Mouse (Mus musculus): ENCODE results near the gene Tmed6. TPM values are rescaled to one million over a fixed set of nuclear protein-coding genes. Genes with fewer than 3 reads are reported as not detected.
"Not testable (repeated sequence)": the region's sequence is repeated elsewhere in the genome, so short reads cannot be mapped to it uniquely, and the experiment has no call there.

Tmed6 gene
- polyA plus RNA-seq, 1 experiment from 2014 or later = not detected

GRCm38 (mm10) chr8:107108978-107109720 lies 43.7 kb upstream of the Tmed6 start:
- Histone ChIP-seq H3K9ac (ENCODE audit: low read depth, low read length) (peak overlapping the region; percentile 19; the same call in 1 of the 2 replicates), H3K4me1 (ENCODE audit: control insufficient read depth, insufficient read depth, low read length) (peaks cover 3% of the 10 kb centered on the region; the same call in 1 of the 2 replicates), H3K27me3 (replicated peaks; ENCODE audit: control insufficient read depth, insufficient read depth, low read length) (no peaks in the 10 kb centered on the region), H3K27ac (replicated peaks; ENCODE audit: low read depth, low read length) (no peak overlapping the region), H3K4me2 (ENCODE audit: low read depth, low read length) (peak overlapping the region; percentile 31; the same call in 1 of the 2 replicates), H3K36me3 (ENCODE audit: control insufficient read depth, insufficient read depth, low read length) (no peaks in the 10 kb centered on the region), H3K4me3 (ENCODE audit: low read depth, low read length) (no peak overlapping the region), H3K9me3 (ENCODE audit: control insufficient read depth, low read length) (no peaks in the 10 kb centered on the region)
- ATAC-seq (ENCODE audit: low read depth) (no peak; the same call in 1 of the 2 replicates), DNase-seq (ENCODE audit: low spot score) (no peak)
- 59% methylated on average over 23 of the region's 23 CpGs for WGBS

DNA sequence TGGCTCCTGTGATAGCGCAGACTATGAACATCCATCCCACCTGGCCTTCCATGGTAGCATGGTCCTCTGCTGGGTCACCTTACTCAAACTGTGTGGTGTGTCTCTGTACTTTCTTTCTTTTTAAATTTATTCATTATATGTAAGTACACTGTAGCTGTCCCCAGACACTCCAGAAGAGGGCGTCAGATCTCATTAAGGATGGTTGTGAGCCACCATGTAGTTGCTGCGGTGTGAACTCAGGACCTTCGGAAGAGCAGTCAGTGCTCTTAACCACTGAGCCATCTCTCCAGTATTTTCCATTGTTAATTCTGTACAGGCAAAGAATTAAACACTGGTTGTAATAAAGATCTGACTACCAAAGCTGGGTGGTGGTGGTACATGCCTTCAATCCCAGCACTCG lies 42.6 kb upstream of the Tmed6 start:
- DNase-seq (ENCODE audit: low spot score); H3K4me2 ChIP-seq (ENCODE audit: low read depth, low read length); H3K4me3 ChIP-seq (ENCODE audit: low read depth, low read length); ATAC-seq (ENCODE audit: low read depth); H3K27me3 ChIP-seq (replicated peaks; ENCODE audit: control insufficient read depth, insufficient read depth, low read length); H3K4me1 ChIP-seq (ENCODE audit: control insufficient read depth, insufficient read depth, low read length); H3K9ac ChIP-seq (ENCODE audit: low read depth, low read length); H3K36me3 ChIP-seq (ENCODE audit: control insufficient read depth, insufficient read depth, low read length); H3K9me3 ChIP-seq (ENCODE audit: control insufficient read depth, low read length); H3K27ac ChIP-seq (replicated peaks; ENCODE audit: low read depth, low read length): not testable (repeated sequence)
- 92% methylated on average over 5 of the region's 5 CpGs for WGBS

- Histone ChIP-seq H3K27me3 (replicated peaks; ENCODE audit: control insufficient read depth, insufficient read depth, low read length) (no peaks in the 10 kb centered on the region), H3K36me3 (ENCODE audit: control insufficient read depth, insufficient read depth, low read length) (no peaks in the 10 kb centered on the region), H3K4me3 (ENCODE audit: low read depth, low read length) (no peak overlapping the region), H3K4me1 (ENCODE audit: control insufficient read depth, insufficient read depth, low read length) (no peaks in the 10 kb centered on the region; the same call in 1 of the 2 replicates), H3K4me2 (ENCODE audit: low read depth, low read length) (no peak overlapping the region), H3K9ac (ENCODE audit: low read depth, low read length) (no peak overlapping the region), H3K27ac (replicated peaks; ENCODE audit: low read depth, low read length) (no peak overlapping the region), H3K9me3 (ENCODE audit: control insufficient read depth, low read length) (no peaks in the 10 kb centered on the region)
- WGBS = 13% methylated on average over 4 of the region's 4 CpGs
- DNase-seq (ENCODE audit: low spot score) (peak; percentile 76), ATAC-seq (ENCODE audit: low read depth) (peak; percentile 57; the same call in 1 of the 2 replicates)
These were observed 39.1 kb upstream of the Tmed6 start for GRCm38 (mm10) chr8:107104547-107104946.

- DNase-seq (ENCODE audit: low spot score) = peak; percentile 41
- Histone ChIP-seq H3K27me3 (replicated peaks; ENCODE audit: control insufficient read depth, insufficient read depth, low read length) (no peaks in the 10 kb centered on the region), H3K4me3 (ENCODE audit: low read depth, low read length) (no peak overlapping the region), H3K9me3 (ENCODE audit: control insufficient read depth, low read length) (no peaks in the 10 kb centered on the region), H3K27ac (replicated peaks; ENCODE audit: low read depth, low read length) (no peak overlapping the region), H3K4me1 (ENCODE audit: control insufficient read depth, insufficient read depth, low read length) (no peaks in the 10 kb centered on the region), H3K9ac (ENCODE audit: low read depth, low read length) (no peak overlapping the region), H3K36me3 (ENCODE audit: control insufficient read depth, insufficient read depth, low read length) (no peaks in the 10 kb centered on the region), H3K4me2 (ENCODE audit: low read depth, low read length) (no peak overlapping the region)
- 55% methylated on average over 2 of the region's 2 CpGs for WGBS
- ATAC-seq (ENCODE audit: low read depth) = no peak
These were observed 35.2 kb upstream of the Tmed6 start for GRCm38 (mm10) chr8:107100635-107101034.

DNA sequence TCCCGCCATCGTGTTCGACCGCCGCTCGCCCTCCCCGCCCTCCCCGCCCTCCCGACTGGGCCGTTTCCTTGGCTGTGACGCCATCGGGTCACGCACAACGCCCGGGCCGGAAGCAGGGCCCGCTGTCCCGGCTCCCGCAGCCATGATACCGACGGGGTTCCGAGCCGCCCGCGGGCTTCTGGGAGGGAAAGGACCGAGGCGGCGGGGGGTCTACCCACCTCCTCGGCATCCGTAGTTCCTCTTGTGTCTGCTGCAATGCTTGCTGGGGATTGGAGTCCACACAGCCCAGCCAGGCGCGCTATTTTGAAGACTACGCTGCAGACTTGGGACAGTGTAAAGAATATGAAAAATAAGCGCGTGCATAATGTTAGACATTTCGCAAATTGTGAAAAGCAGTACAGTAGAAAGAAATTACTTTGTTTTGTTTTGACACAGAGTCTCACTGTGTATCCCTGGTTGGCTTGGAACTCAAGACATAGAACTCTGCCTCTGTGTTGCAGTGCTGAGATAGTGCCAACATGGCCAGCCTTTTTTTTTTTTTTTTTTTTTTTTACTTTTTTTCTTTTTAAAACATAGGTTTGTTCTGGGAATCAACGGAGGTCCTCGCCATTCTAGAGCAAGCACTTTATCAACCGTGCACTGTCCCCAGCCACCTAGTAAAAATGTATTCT lies 31.1 kb upstream of the Tmed6 start, which contains the start of gene Terf2:
Gene Terf2, minus strand, starts transcription at position 182 of the 671 bp plus-strand sequence.
- peak; percentile 97 for ATAC-seq (ENCODE audit: low read depth)
- Histone ChIP-seq H3K27ac (replicated peaks; ENCODE audit: low read depth, low read length) (peak within 1 kb of the TSS; percentile 93), H3K36me3 (ENCODE audit: control insufficient read depth, insufficient read depth, low read length) (peaks cover 22% of the 10 kb centered on the region; the same call in 1 of the 2 replicates), H3K27me3 (replicated peaks; ENCODE audit: control insufficient read depth, insufficient read depth, low read length) (no peaks in the 10 kb centered on the region), H3K9ac (ENCODE audit: low read depth, low read length) (peak within 1 kb of the TSS; percentile 94), H3K4me3 (ENCODE audit: low read depth, low read length) (peak within 1 kb of the TSS; percentile 88), H3K9me3 (ENCODE audit: control insufficient read depth, low read length) (no peaks in the 10 kb centered on the region), H3K4me1 (ENCODE audit: control insufficient read depth, insufficient read depth, low read length) (peaks cover 10% of the 10 kb centered on the region), H3K4me2 (ENCODE audit: low read depth, low read length) (peak within 1 kb of the TSS; percentile 74)
- WGBS = 7% methylated on average over 15 of the region's 39 CpGs
- peak; percentile 98 for DNase-seq (ENCODE audit: low spot score)

DNA sequence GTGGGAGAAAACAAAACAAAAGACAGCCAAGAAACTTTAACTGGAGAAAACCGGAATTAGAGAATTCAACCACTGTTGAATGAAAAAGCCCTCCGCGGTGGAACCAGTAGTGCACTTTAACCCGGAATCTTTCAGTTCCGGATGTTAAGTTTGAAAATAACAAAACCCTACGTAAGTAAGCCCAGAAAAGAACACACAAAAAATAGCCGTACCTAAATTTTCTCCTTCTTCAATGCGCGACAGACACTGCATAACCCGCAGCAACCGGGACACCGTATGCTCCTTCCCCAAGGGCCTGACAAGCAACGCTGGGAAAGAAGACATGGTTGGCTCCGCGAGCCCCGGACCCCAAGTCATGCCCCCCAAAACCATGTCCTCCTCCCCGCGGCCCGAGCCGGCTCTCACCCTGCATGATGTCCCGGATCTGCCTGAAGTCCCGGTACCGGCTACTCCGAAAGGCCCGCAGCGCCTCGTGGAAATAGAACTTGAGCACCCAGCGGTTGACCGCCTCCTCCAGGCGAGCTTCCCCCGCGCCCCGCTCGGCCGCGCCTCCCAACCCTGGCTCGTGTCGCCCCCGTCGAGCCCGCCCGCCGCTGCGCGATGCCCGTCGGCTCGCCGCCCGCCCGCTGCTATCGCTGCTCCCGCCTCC lies 30.4 kb upstream of the Tmed6 start:
- no peaks in the 10 kb centered on the region for H3K27me3 ChIP-seq (replicated peaks; ENCODE audit: control insufficient read depth, insufficient read depth, low read length)
- DNase-seq (ENCODE audit: low spot score) (peak; percentile 42), ATAC-seq (ENCODE audit: low read depth) (peak; percentile 78)
- H3K9me3 ChIP-seq (ENCODE audit: control insufficient read depth, low read length) = no peaks in the 10 kb centered on the region
- H3K4me3 ChIP-seq (ENCODE audit: low read depth, low read length) = peak overlapping the region; percentile 88
- under 1% methylated on average over 25 of the region's 53 CpGs for WGBS
- H3K4me1 ChIP-seq (ENCODE audit: control insufficient read depth, insufficient read depth, low read length) = peaks cover 10% of the 10 kb centered on the region
- H3K9ac ChIP-seq (ENCODE audit: low read depth, low read length) = peak overlapping the region; percentile 94
- peaks cover 27% of the 10 kb centered on the region for H3K36me3 ChIP-seq (ENCODE audit: control insufficient read depth, insufficient read depth, low read length)
- H3K4me2 ChIP-seq (ENCODE audit: low read depth, low read length) = peak overlapping the region; percentile 74
- peak overlapping the region; percentile 93 for H3K27ac ChIP-seq (replicated peaks; ENCODE audit: low read depth, low read length)

- peaks cover 10% of the 10 kb centered on the region for H3K4me1 ChIP-seq (ENCODE audit: control insufficient read depth, insufficient read depth, low read length)
- no peaks in the 10 kb centered on the region for H3K27me3 ChIP-seq (replicated peaks; ENCODE audit: control insufficient read depth, insufficient read depth, low read length)
- no peak for DNase-seq (ENCODE audit: low spot score)
- H3K36me3 ChIP-seq (ENCODE audit: control insufficient read depth, insufficient read depth, low read length) = peaks cover 75% of the 10 kb centered on the region
- no peak overlapping the region for H3K9ac ChIP-seq (ENCODE audit: low read depth, low read length)
- H3K4me2 ChIP-seq (ENCODE audit: low read depth, low read length) = no peak overlapping the region
- no peak for ATAC-seq (ENCODE audit: low read depth)
- 97% methylated on average over 7 of the region's 7 CpGs for WGBS
- H3K4me3 ChIP-seq (ENCODE audit: low read depth, low read length) = no peak overlapping the region
- no peaks in the 10 kb centered on the region for H3K9me3 ChIP-seq (ENCODE audit: control insufficient read depth, low read length)
- H3K27ac ChIP-seq (replicated peaks; ENCODE audit: low read depth, low read length) = no peak overlapping the region
These were observed 25.1 kb upstream of the Tmed6 start for GRCm38 (mm10) chr8:107090531-107090930.

GRCm38 (mm10) chr8:107088526-107089063 lies 23.2 kb upstream of the Tmed6 start:
- H3K4me3 ChIP-seq (ENCODE audit: low read depth, low read length) = no peak overlapping the region
- H3K4me1 ChIP-seq (ENCODE audit: control insufficient read depth, insufficient read depth, low read length) = no peaks in the 10 kb centered on the region
- H3K36me3 ChIP-seq (ENCODE audit: control insufficient read depth, insufficient read depth, low read length) = peaks cover 80% of the 10 kb centered on the region
- no peaks in the 10 kb centered on the region for H3K9me3 ChIP-seq (ENCODE audit: control insufficient read depth, low read length)
- WGBS = 92% methylated on average over 5 of the region's 5 CpGs
- no peak for DNase-seq (ENCODE audit: low spot score)
- H3K27ac ChIP-seq (replicated peaks; ENCODE audit: low read depth, low read length) = no peak overlapping the region
- H3K4me2 ChIP-seq (ENCODE audit: low read depth, low read length) = no peak overlapping the region
- no peaks in the 10 kb centered on the region for H3K27me3 ChIP-seq (replicated peaks; ENCODE audit: control insufficient read depth, insufficient read depth, low read length)
- H3K9ac ChIP-seq (ENCODE audit: low read depth, low read length) = no peak overlapping the region
- no peak for ATAC-seq (ENCODE audit: low read depth)
